Mouse (Mus musculus) neutrophil, adult 5-6 weeks (primary cell): ENCODE measurements around the gene Fhad1. TPM values are rescaled to one million over a fixed set of nuclear protein-coding genes. Genes with fewer than 3 reads are reported as not detected.
A peak's percentile ranks its signal among the peaks of the same experiment; 100 is the strongest.

ENCODE experiments used
- ATAC-seq: fragments of 151-379, 151-347 bp; 2 replicates; pipeline ENCODE4 v1.8.0; 2017; ENCODE audit warnings: mild to moderate bottlenecking, moderate TSS enrichment; ENCODE audit not compliant: insufficient number of reproducible peaks, poor library complexity, low FRiP score, severe bottlenecking; ENCODE audit errors: extremely low read depth
- total RNA-seq: library from RNA; stranded (forward); fragments of 200-1000 nt; gene quantifications from 2 replicates; pipeline ENCODE4 v1.2.3, GENCODE M21; 2017

The Fhad1 gene
- total RNA-seq, 1 experiment from 2014 or later = not detected

DNA sequence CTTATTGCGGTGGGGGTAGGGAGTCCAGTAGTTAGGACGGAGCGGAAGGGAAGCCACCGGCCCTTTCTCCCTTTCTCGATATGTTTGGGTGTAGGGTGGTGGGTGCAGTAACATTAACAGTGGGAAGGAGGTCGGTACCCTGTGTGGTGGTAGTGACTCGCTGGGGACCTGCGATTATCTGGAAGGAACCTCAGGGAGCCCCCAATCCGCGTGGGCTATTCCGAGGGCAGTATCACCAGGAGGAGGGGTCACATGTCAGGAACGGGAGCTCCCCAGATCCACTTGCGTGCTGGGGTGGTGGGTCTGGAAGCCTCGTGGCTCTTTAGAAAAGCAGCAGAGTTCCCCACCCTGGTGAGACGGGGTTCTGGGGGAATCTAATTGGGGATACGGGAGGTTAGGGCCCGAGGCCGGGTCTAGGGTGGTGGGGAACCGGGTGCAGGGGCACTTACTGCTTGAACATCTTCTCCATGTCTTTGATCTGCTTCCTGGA, 140.7 kb downstream of the Fhad1 start:
- no peak for ATAC-seq

DNA sequence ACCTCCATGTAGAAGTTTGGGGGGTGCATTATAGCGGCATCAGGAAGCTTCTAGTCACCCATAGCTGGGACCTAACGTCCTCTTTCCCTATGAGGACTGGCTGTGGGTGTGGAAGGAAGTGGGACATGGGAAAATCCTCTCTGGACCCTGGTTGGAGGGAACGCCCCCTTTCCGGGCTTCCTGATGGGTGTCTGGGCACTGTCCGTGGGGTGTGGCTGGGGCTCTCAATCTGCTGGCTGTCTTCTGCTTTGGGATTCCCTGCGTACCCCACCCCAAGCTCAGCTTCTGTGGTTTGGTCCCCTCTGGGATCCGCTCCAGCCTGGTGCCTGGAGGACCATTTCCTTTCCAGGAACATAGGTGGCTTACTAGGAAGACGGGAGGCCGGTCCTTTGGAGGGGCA, 141.9 kb downstream of the Fhad1 start:
- no peak for ATAC-seq

DNA sequence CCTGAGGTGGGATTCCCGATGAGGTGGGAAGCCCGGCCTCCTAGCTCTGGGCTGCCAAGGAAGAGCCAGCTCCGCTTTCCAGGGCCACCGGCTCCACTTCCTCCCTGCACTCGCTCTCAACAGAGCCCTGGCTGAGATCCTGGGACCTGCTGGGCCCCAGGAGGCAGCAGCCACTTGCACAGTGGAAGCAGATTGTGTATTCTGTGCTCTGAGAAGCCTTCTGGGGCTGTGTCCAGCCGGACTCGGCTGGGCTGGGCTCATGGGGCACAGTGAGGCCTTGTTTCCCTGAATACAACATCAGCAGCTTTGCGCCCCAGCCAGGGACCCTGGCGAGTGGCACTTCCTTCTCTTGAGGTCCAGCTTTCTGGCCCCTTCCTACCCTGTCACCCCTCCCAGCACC, 143.0 kb downstream of the Fhad1 start:
- ATAC-seq = no peak

DNA sequence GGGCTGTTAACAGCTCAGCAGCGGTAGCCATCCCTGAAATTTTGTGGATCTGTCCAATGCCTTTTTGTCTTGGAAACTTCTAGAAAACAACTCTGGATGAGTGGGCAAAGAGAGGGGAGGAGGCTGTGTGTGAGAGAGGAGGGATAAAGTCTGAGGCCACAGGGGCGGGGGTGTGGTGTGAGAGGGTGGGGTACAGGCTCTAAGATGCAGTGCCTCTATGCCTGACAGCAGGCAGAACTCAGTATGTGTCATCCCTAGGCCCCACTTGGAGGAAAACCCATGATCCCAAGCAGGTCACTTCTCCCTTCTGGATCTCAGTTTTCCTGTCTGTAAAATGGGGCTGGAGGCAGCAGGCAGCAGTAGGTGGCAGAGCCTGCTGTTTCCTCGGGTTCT, 143.6 kb downstream of the Fhad1 start:
- no peak for ATAC-seq

DNA sequence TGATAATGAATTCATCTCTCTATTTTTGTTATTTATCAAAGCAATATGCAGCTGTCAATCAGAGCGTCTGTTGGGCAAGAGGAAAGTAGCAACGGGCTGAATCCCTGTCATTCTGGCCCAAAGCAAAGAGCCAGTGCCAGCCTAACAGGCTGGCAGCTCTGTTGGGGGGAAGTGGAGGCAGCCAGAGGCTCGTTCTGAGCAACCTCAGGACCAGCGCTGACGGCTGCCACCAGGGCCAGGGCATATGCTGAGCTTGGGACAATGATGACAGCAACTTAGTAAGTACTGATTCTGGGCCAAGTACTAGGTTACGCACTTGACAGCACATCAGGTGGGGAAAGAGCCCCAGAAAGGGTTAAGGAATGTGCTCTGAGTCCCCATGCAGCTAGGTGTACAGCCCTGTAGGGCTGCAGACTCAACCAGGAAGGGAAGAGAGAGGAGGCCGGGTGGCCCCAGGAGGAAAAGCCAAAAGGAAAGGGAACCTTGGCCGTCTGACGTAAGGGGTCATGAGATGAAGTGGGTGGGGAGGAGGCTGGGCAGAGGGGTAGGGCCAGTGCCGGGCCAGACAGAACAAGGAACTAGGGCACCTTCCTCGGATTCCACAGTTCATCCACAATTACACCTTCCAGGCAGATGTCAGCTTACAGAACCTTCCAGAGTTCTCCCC, 144.1 kb downstream of the Fhad1 start:
- peak; percentile 55 for ATAC-seq

DNA sequence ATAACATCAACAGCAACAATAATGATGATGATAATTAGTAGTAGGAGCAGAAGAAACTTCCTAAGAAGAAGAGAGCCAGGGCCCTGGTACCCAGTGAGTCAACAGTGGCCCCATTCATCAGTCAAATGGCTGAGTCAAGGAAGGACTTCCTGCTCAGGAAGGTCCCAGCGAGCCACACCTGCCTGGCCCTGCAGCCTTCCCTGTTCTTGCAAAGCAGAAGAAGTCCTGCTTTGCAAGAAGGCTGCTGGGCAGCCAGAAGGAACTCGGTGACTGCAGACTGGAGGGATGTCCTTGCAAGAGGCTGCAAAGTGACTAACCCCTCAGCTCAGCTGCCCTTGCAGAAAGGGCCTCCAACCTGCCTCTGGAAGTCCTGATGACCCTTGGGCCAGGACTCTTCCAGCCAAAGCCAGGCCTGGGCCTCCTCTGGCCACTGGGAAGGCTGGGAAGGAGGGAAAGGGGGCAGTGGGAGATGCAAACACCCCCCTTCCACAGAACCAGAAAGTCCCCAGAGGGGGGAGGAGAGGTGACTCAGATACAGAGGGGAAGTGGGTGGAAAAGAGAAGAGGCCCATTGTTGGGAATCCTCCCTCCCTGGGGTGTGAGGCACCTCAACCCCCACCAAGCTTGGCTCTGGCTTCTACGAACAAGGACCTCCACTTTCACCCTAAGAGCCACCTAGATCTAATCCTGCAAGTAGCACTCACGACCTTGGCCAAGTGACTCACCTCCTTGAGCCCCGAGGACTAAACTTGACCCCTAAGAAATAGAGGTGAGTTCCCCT, 145.3 kb downstream of the Fhad1 start:
- no peak; the same call in 1 of the 2 replicates for ATAC-seq

DNA sequence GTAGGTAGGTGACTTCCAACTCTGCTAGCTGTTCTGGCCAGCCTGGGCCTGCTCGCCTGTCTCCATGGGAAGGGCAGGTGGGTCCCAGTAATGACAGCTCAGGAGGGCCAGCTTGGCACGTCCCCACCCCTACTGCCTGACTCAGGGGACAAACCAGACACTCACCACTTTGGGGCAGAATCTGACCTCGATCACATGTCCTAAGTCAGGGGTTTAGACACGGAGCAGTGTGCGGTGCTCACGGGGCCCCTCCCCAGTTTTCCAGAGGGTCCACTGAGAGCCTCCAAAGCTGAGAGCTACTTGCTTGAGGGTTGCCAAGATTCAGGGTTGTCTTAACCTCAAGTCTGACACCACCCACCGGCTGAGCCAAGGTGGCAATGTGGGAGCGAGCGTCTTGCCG, 146.8 kb downstream of the Fhad1 start:
- no peak for ATAC-seq

DNA sequence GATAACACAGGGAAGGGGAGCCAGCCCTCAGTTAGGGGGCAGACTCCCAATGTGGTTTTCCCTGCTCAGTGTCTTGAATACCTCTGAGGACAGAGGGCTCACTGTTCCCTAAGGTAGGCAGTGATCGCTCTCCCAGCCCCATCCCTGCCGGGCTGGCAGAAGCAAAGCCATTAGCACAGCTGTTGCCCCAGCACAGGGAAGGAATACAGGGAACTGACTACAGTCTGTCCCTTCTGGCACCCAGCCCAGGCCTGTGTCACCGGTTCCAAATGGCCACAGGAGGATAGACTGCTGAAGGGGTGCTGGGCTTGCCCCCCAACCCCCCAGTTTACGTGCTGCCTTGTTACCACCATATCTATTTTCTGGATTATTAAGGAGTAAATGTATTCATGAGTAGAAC, 147.4 kb downstream of the Fhad1 start:
- ATAC-seq = no peak

DNA sequence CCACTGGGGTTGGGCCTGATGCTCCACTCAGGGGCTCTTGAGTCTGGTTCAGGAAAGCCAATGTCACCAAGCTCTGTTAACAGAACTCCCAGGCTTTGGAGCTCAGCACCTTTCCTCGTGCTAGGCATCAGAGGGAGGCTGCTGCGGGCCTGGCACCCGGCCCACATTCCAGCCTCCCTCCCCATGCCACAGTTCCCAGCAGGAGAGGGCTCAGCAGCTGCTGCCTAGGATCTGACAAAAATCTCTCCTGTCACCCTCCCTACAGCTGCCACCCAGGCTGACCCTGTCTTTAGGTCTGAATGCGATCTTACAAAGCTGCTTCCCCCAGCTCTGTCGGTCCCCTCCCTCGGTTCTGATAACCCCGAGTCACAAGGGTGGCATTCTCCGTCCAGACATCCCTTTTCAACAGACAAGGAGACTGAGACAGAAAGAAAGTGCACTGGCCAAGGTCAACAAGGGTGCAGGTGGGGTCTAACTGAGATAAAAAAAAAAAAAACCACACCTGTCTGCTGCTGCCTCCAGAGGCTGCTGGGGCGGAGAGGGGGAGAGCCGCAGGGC, 147.9 kb downstream of the Fhad1 start:
- ATAC-seq = no peak

DNA sequence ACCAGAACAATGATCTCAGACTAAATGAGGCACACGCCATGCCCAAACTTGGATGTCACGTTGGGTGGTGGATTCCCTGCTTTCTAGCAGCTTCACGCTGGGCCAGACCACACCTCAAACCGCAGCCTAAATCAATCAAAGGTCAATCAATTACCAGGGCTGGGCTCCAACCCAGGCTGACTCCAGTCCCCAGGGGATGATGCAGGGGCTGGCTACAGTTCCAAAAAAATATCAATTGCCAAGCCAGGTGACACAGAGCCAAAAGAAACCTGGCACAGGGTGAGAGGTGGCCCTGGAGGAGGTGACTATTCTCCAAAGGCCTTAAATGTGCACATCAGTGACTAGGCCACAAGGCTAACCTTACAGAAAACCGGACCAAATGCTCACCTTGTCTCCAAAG, 149.3 kb downstream of the Fhad1 start:
- ATAC-seq = no peak

DNA sequence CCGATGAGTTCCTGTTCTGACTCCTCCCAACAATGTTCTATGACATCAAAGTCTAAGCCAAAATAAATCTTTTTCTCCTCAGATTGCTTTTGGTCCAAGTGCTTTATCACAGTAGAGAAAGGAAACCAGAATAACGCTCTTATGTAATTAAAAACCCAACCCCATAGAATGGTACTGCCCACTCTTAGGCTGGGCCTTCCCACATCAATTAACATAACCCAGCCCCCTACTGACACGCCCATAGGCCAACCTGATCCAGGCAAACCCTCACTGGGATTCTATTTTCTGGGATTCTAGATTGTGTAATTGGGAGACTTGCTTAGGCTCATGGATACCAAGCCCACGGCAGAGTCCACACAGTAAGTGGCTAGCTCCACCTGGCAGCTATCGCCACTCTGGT, 149.9 kb downstream of the Fhad1 start:
- no peak for ATAC-seq

DNA sequence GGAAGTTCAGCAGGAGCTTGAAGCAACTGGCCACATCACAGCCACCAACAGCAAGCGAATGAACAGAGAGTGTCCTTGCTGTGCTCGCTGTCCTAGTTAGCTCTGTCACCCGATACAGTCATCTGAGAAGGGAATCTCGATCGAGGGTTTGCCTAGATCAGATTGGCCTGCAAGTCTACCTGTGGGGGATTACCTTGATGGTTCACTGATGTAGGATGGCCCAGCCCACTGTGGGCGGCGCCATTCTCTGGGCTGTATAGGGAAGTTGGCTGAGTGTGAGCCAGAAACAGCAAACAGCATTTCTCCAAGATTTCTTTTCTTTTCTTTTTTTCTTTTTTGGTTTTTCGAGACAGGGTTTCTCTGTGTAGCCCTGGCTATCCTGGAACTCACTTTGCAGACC, 150.4 kb downstream of the Fhad1 start:
- no peak for ATAC-seq

DNA sequence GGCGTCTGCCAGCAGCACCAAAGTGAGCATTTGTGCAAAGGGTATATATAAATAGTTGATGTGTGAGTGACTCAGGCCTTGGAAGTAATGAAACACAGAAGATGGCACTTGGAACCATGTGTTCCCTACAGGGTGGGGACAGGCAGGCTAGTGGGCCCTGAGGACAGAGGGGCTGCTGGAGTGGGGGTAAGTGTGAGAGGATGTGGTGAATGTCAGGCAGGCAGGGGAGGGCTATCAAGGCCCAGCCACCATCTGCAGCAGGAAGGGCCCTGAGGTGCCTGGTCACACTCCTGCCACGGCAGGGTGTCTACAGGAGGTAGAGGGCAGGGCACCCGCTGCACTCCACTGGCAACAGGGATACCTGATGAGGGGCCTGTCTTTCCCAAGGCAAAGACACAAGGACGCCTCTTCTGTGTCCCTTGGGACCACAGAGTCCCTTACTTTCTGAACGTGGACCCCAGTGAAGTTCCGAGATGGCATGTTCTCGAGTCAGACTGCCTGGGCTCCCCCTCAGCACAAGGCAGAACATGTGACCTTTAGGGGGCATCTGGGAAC, 151.1 kb downstream of the Fhad1 start:
- ATAC-seq = no peak

DNA sequence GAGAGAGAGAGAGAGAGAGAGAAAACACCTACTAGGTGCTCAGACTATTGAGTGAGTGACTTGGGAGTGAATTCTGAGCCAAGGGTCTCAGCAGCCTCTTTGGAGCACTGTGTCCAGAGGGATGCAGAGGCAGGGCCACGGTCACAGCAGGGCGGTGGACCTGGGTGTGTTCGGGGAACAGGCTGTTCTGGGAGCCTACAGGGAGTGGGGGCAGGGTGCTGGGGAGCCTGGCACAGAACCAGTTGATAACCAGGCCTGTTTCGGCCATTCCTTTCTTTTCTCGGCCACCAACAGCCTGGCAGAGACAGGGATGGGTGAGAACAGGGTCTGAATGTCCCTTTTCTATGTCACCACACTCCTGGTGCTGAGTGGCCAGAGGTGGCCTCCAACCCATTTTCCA, 152.0 kb downstream of the Fhad1 start:
- ATAC-seq = no peak

DNA sequence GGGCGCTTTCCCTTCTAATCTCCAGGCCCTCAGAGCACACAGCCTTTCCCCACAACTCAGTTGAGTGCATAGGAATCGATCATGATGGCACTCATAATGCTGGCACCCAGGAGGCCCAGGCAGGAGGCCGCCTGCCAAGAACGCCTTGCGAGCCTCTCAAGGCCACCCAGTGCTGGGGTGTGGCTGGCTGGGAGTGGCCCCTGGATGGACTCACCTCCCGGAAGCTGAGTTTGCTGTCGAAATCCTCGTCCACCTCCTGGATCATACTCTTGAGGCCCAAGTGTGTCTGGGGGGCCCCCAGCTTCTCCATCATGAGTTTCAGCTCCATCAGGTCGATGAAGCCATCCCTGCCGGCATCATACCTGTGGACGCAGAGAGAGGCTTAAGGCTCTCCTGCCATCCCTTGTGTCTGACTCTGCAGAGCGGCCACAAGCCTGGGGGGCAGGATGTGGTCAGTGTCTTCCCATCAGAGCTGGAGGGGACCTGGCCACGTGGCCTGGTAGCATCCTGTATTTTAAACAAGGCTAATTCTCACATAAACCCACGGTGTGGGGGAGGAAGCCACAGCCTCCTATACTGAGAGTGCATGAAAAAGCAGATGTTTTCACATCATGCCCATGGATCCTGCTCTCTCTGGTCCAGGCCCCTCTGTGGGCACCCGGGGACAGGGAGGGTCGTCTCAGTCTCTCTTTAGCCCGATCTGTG, 153.1 kb downstream of the Fhad1 start:
- ATAC-seq = no peak

DNA sequence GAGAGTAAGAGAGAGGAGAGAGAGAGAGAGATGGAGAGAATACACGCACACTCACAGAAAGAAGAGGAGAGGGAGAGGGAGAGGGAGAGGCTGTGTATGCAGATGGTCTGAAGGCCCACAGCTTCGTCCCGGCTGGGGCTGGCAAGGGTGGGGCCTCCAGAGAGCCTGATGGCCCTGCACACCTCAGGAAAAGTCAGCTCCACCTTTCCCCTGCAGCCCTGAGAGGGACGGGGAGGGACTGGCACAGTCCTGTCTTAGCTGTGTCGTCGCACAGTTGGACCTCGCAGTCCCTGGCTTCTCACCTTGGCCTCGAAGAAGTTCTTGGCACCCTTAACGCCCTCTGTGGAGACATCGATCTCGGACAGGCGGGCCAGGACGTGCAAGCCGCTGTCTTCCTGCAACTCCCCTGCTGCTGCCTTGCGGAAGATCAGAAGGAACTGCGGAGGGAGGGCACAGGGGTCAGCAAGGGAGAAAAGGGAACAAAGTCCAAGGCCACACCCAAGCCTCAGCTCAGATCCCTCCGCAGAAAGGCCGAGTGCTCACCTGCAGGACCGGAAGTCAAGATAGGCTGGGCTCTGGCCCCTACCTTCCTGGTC, 154.5 kb downstream of the Fhad1 start:
- no peak for ATAC-seq

DNA sequence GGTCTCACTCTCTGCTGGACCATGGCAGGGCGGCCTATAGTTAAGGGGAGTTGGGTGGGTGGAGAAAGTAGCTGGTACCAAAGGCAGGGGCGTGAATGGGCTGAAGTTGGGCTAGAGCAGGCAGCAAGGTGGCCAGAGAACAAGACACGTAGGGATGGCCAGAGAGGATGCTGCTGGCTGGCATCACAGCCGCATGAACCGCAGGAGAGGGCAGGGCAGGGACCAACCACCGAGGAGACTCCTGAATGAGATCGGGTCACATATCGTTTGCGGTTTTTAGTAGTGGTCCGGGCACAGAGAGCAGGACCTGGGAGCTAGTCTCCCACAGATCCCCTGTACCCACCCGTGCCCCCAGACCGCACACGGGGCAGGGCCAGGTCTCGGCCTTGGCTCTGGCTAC, 155.5 kb downstream of the Fhad1 start:
- no peak for ATAC-seq

DNA sequence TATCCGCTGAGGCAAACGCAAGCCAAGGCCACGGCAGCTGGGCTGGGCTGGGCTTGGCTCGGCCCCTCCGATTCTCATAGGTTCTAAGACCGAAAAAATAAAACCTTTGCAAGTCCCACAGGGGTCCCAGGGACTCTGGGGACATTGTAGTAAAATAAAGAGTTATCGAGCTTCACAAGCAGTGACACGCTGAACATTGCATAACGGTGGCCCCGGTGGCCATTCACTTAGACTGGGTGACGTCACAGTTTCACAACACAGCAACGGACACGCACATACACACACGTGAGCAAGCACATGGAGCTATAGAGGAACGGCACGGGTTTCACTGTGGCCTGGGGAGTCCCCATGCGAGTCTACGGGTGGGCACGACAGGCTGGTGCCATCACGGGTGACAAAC, 156.4 kb downstream of the Fhad1 start:
- no peak for ATAC-seq

DNA sequence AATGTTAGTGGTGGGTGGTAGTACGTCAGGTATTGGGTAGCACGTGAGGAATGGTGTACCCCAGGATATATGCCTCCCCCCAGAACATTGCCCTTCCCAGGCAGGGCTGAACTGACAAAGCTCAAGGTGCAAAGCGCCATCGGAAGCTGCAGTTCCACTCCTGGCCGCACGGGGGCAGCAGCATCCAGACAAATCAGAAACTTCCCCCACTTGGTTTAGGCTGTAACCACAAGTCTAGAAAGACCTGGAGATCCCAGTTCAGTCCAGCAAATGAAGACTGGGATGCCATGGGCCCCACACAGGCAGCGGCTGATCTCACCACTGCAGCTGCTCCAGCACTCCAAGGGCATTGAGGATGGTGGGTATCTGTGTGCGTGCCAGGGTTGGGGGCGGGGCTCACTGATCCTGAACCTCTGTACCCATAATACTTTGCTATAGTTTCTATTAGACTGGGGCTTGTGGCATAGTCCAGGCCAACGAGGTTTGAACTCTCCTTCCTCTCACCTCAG, 157.4 kb downstream of the Fhad1 start:
- peak; percentile 66 for ATAC-seq
